Mouse (Mus musculus) hindbrain, postnatal 0 days (tissue): ENCODE measurements at regions not wholly inside any gene's neighbourhood (a gene's known extent, or its start where the extent isn't known, plus 50 kb on each side); places are given as distances from the start of the nearest gene placed in this dataset.

Experiments used
- ATAC-seq: fragments of 200-750 bp; cut with Nextera tagmentation; 2 replicates; pipeline ENCODE4 v1.8.0; 2017; ENCODE audit warnings: mild to moderate bottlenecking, moderate TSS enrichment, moderate library complexity
- DNase-seq: peaks from one replicate; pipeline ENCODE4 v3.0.0-alpha.2; 2015; ENCODE audit warnings: low spot score
- H3K27ac ChIP-seq: fragments of 300-500 bp; sonication (generic); 2 replicates; pipeline ENCODE4 v1.5.1; 2014; ENCODE audit warnings: mild to moderate bottlenecking
- H3K27me3 ChIP-seq: fragments of 300-500 bp; sonication (generic); 2 replicates; pipeline ENCODE4 v1.6.1; 2014; ENCODE audit warnings: low read length, mixed read lengths; ENCODE audit not compliant: insufficient read depth
- H3K36me3 ChIP-seq: fragments of 300-500 bp; sonication (generic); 2 replicates; pipeline ENCODE4 v1.6.1; 2014; ENCODE audit warnings: low read length, mixed read lengths; ENCODE audit not compliant: insufficient read depth
- H3K4me1 ChIP-seq: fragments of 300-500 bp; sonication (generic); 2 replicates; pipeline ENCODE4 v1.6.1; 2014; ENCODE audit warnings: antibody characterized with exemption, low read length, mixed read lengths; ENCODE audit not compliant: insufficient read depth
- H3K4me2 ChIP-seq: fragments of 300-500 bp; sonication (generic); 2 replicates; pipeline ENCODE4 v1.6.1; 2014; ENCODE audit warnings: low read depth, mild to moderate bottlenecking, low read length, moderate library complexity, mixed read lengths
- H3K4me3 ChIP-seq: fragments of 300-500 bp; sonication (generic); 2 replicates; pipeline ENCODE4 v1.5.1; 2014; ENCODE audit warnings: low read length
- H3K9ac ChIP-seq: fragments of 300-500 bp; sonication (generic); replicated peaks from 2 replicates; pipeline ENCODE4 v1.6.1; 2014; ENCODE audit warnings: mild to moderate bottlenecking, low read length, moderate library complexity, mixed read lengths
- H3K9me3 ChIP-seq: fragments of 300-500 bp; sonication (generic); 2 replicates; pipeline ENCODE4 v1.6.1; 2016; ENCODE audit warnings: low read length, mixed read lengths
- CTCF ChIP-seq: IDR thresholded peaks from 2 replicates; pipeline ENCODE4 v1.5.1; 2016; ENCODE audit warnings: antibody characterized with exemption, control low read depth, low read depth
- WGBS: fragments of 180-500 bp; shearing (Covaris S2); extraction: QIAGEN DNeasy Blood & Tissue Kit; methylation state at CpG from one replicate; pipeline ENCODE4 v1.1.7; 2014; 5-methylcytosine and 5-hydroxymethylcytosine counted together

DNA sequence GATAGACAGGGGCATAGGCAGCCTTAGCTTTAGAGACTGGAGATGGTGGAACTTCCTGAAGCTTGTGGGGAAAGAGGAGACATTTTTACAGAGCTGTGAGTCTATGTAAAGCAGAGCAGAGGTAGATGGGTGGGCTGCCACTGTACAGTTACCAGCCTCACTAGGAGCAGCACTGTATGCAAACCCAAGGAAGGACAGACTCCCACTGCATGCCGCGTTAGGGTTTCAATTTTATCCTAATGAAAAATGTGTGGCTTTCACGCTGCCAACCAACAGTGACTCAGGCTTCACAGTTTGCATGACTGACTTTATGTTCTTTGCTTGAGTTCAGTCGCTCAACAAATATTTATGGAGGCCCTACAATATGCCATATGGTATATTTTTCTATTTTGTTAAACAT lies 348.1 kb downstream of the Ptprc start:
- Histone ChIP-seq H3K27ac (no peak overlapping the region), H3K27me3 (no peaks in the 10 kb centered on the region), H3K9me3 (no peaks in the 10 kb centered on the region), H3K4me3 (no peak overlapping the region), H3K9ac (no peak overlapping the region), H3K36me3 (no peaks in the 10 kb centered on the region), H3K4me1 (no peaks in the 10 kb centered on the region), H3K4me2 (no peak overlapping the region)
- ATAC-seq (no peak), DNase-seq (no peak)
- 87% methylated on average over 4 of the region's 4 CpGs for WGBS
- no peak for TF ChIP-seq CTCF

DNA sequence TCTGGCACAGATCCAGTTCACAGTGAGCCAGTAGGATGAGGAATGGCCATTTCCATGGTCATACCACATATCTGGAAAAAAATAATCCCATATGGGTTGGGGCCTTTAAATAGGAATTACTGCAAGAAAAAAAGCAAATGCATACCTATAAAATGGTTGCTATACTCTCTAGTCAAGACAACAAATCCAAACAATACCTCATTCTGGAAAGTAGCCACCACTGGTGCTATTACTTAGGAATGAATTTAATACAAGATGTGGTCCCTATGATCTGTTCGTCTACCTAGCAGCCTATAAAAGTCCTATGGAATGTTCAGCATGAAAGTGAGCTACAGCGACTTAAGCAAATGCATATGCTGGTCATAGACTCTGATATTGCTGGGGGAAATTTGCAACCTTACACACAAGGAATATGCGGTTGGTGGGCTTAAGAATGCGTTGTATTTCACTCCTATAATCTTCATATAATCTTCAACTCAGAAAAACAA lies 360.1 kb downstream of the Ptprc start:
- DNase-seq = no peak
- Histone ChIP-seq H3K27ac (no peak overlapping the region), H3K27me3 (no peaks in the 10 kb centered on the region), H3K4me3 (no peak overlapping the region), H3K9me3 (no peaks in the 10 kb centered on the region), H3K9ac (no peak overlapping the region), H3K4me2 (no peak overlapping the region), H3K4me1 (no peaks in the 10 kb centered on the region), H3K36me3 (no peaks in the 10 kb centered on the region)
- 91% methylated on average over 4 of the region's 4 CpGs for WGBS
- TF ChIP-seq CTCF = no peak
- no peak for ATAC-seq

GRCm38 (mm10) chr1:137814556-137814955 lies 361.0 kb downstream of the Ptprc start:
- no peaks in the 10 kb centered on the region for H3K27me3 ChIP-seq
- no peak overlapping the region for H3K9ac ChIP-seq
- no peak overlapping the region for H3K27ac ChIP-seq
- DNase-seq (no peak), ATAC-seq (no peak)
- H3K9me3 ChIP-seq = no peaks in the 10 kb centered on the region
- no peaks in the 10 kb centered on the region for H3K36me3 ChIP-seq
- H3K4me3 ChIP-seq = no peak overlapping the region
- no peaks in the 10 kb centered on the region for H3K4me1 ChIP-seq
- 83% methylated on average over 2 of the region's 2 CpGs for WGBS
- H3K4me2 ChIP-seq = no peak overlapping the region
- TF ChIP-seq CTCF = no peak

GRCm38 (mm10) chr1:137813716-137814115 lies 361.8 kb downstream of the Ptprc start:
- no peak overlapping the region for H3K27ac ChIP-seq
- no peaks in the 10 kb centered on the region for H3K36me3 ChIP-seq
- no peaks in the 10 kb centered on the region for H3K4me1 ChIP-seq
- ATAC-seq (no peak), DNase-seq (no peak)
- H3K4me2 ChIP-seq = no peak overlapping the region
- no peaks in the 10 kb centered on the region for H3K27me3 ChIP-seq
- TF ChIP-seq CTCF = no peak
- no peak overlapping the region for H3K9ac ChIP-seq
- H3K9me3 ChIP-seq = no peaks in the 10 kb centered on the region
- WGBS = 53% methylated on average over 1 of the region's 1 CpGs
- no peak overlapping the region for H3K4me3 ChIP-seq

- Histone ChIP-seq H3K4me2 (no peak overlapping the region), H3K27me3 (no peaks in the 10 kb centered on the region), H3K4me1 (no peaks in the 10 kb centered on the region), H3K9me3 (no peaks in the 10 kb centered on the region), H3K27ac (no peak overlapping the region), H3K9ac (no peak overlapping the region), H3K4me3 (no peak overlapping the region), H3K36me3 (no peaks in the 10 kb centered on the region)
- no peak for ATAC-seq
- no peak for DNase-seq
- no peak for TF ChIP-seq CTCF
- 92% methylated on average over 4 of the region's 4 CpGs for WGBS
Measured at GRCm38 (mm10) chr1:137811981-137812380, 363.5 kb downstream of the Ptprc start.

- Histone ChIP-seq H3K27me3 (no peaks in the 10 kb centered on the region), H3K36me3 (no peaks in the 10 kb centered on the region), H3K9ac (no peak overlapping the region), H3K9me3 (no peaks in the 10 kb centered on the region), H3K27ac (no peak overlapping the region), H3K4me1 (no peaks in the 10 kb centered on the region), H3K4me2 (no peak overlapping the region), H3K4me3 (no peak overlapping the region)
- 77% methylated on average over 8 of the region's 8 CpGs for WGBS
- no peak for DNase-seq
- no peak for ATAC-seq
- no peak for TF ChIP-seq CTCF
Measured at GRCm38 (mm10) chr1:137806742-137807141, 368.8 kb downstream of the Ptprc start.

DNA sequence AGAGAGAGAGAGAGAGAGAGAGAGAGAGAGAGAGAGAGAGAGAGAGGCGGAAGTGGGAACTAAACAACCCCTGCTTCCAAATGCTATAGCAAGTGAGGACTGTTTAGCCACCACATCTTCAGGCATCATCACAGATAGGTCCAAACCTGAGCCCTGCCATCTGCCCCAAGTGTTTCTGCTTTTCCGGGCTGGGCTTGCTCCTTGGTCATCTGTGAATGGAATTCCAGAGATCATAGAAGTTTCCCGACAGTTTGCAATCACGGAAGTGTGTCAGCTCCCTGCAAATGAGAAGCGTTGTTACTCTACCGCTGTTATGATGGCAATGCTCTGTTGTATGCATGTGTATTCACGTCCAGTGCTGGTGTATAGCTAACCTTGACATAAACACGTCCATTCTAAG lies 369.3 kb downstream of the Ptprc start:
- no peak overlapping the region for H3K9ac ChIP-seq
- H3K27ac ChIP-seq = no peak overlapping the region
- no peaks in the 10 kb centered on the region for H3K27me3 ChIP-seq
- no peak overlapping the region for H3K4me3 ChIP-seq
- H3K9me3 ChIP-seq = no peaks in the 10 kb centered on the region
- no peak overlapping the region for H3K4me2 ChIP-seq
- ATAC-seq (no peak), DNase-seq (no peak)
- H3K36me3 ChIP-seq = no peaks in the 10 kb centered on the region
- 80% methylated on average over 8 of the region's 8 CpGs for WGBS
- H3K4me1 ChIP-seq = no peaks in the 10 kb centered on the region
- no peak for TF ChIP-seq CTCF
